Mouse (Mus musculus) testis, adult 2 months (tissue): Measurements from ENCODE around the gene Hoxd10. TPM values are rescaled to one million over a fixed set of nuclear protein-coding genes. Genes with fewer than 3 reads are reported as not detected.

Experiments
- H3K27ac ChIP-seq: fragments of 200-500 bp; 2 replicates; pipeline ENCODE4 v1.5.1; 2012; ENCODE audit warnings: low read depth, low read length; ENCODE audit not compliant: control insufficient read depth, insufficient read depth
- H3K27me3 ChIP-seq: fragments of 200-500 bp; 2 replicates; pipeline ENCODE4 v1.6.1; 2012; ENCODE audit warnings: mild to moderate bottlenecking, low read length, moderate library complexity; ENCODE audit not compliant: control insufficient read depth, insufficient read depth
- H3K36me3 ChIP-seq: fragments of 200-500 bp; 2 replicates; pipeline ENCODE4 v1.6.1; 2012; ENCODE audit warnings: mild to moderate bottlenecking, low read length; ENCODE audit not compliant: control insufficient read depth, insufficient read depth
- H3K4me1 ChIP-seq: fragments of 200-500 bp; 2 replicates; pipeline ENCODE4 v1.6.1; 2012; ENCODE audit warnings: low read length; ENCODE audit not compliant: control insufficient read depth, insufficient read depth
- H3K4me3 ChIP-seq: fragments of 200-500 bp; 2 replicates; pipeline ENCODE4 v1.5.1; 2012; ENCODE audit warnings: low read depth, mild to moderate bottlenecking, low read length, moderate library complexity, mixed read lengths; ENCODE audit not compliant: control insufficient read depth
- CTCF ChIP-seq: fragments of 200-500 bp; IDR thresholded peaks from 2 replicates; pipeline ENCODE4 v1.5.1; 2012; ENCODE audit warnings: low read depth, mild to moderate bottlenecking, inconsistent platforms, low read length, moderate library complexity; ENCODE audit not compliant: control insufficient read depth, insufficient read depth, insufficient replicate concordance
- POLR2A ChIP-seq: fragments of 200-500 bp; IDR thresholded peaks from 2 replicates; pipeline ENCODE4 v1.6.1; 2012; ENCODE audit warnings: low read depth, mild to moderate bottlenecking, inconsistent platforms, low read length, moderate library complexity; ENCODE audit not compliant: control insufficient read depth
- polyA plus RNA-seq: library from polyadenylated mRNA; depleted of rRNA; stranded (reverse); fragments of >200 nt; gene quantifications from 2 replicates; pipeline ENCODE4 v1.2.3, GENCODE M21; 2012

Hoxd10 gene
- polyA plus RNA-seq, 1 experiment = 0.73 TPM

GRCm38 (mm10) chr2:74655420-74655781 is 36.3 kb upstream of the Hoxd10 start:
- Histone ChIP-seq H3K27ac (no peak overlapping the region), H3K4me3 (peak overlapping the region; percentile 58), H3K36me3 (no peaks in the 10 kb centered on the region), H3K27me3 (peaks cover 11% of the 10 kb centered on the region), H3K4me1 (peaks cover 11% of the 10 kb centered on the region)
- TF ChIP-seq CTCF (peak; percentile 47), POLR2A (no peak)

DNA sequence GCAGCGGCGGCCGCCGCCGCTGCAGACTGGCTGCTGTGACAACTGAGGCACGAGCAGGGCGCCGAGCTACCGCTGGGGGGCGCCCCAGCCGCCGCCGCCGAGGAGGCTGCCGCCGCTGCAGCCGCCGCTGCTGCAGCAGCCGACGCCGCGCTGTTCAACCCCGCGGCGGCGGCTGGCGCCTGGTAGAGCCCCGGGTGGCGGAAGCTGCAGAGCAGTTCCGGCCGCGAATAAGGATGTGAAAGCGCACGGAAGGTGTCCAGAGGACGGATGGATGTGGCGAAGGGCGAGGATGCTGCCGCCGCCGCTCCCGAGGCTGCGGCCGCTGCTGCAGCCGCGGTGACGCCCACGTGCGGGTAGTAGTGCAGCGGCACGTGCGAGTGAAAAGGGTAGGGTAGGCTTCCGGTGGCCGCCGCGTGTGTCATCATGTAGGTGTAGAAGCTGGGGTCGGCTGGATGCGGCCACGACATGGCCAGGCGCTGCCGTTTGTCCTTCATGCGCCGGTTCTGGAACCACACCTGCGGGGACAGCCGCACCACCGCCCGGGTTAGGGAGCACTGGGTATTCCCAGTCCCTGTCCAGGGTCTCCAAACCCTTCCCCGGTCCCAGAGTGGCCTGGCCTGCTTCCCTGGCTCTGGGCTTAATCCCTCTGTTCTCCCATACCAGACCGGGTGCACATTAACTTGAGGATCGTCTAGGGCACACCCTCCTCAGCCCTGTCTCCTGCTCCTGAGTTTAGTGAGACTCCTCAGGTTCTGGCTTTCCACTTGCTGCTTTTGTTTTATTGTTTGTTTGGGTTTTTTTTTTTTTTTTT is 35.7 kb upstream of the Hoxd10 start:
- H3K27me3 ChIP-seq = peaks cover 15% of the 10 kb centered on the region
- no peak for TF ChIP-seq POLR2A
- TF ChIP-seq CTCF = no peak
- peaks cover 12% of the 10 kb centered on the region for H3K4me1 ChIP-seq
- no peaks in the 10 kb centered on the region for H3K36me3 ChIP-seq
- H3K4me3 ChIP-seq = peak overlapping the region; percentile 67
- no peak overlapping the region for H3K27ac ChIP-seq

- H3K36me3 ChIP-seq = no peaks in the 10 kb centered on the region
- no peak overlapping the region for H3K4me3 ChIP-seq
- TF ChIP-seq CTCF = no peak
- no peak for TF ChIP-seq POLR2A
- no peak overlapping the region for H3K27ac ChIP-seq
- H3K4me1 ChIP-seq = peaks cover 15% of the 10 kb centered on the region
- H3K27me3 ChIP-seq = peaks cover 18% of the 10 kb centered on the region
Observed at GRCm38 (mm10) chr2:74656632-74657021, 35.1 kb upstream of the Hoxd10 start.

GRCm38 (mm10) chr2:74657251-74658023 is 34.3 kb upstream of the Hoxd10 start:
- Histone ChIP-seq H3K36me3 (no peaks in the 10 kb centered on the region), H3K4me1 (peaks cover 15% of the 10 kb centered on the region), H3K4me3 (peak overlapping the region; percentile 39), H3K27ac (no peak overlapping the region), H3K27me3 (peaks cover 19% of the 10 kb centered on the region)
- TF ChIP-seq POLR2A (no peak), CTCF (no peak)

- TF ChIP-seq CTCF (no peak), POLR2A (no peak)
- peaks cover 20% of the 10 kb centered on the region for H3K27me3 ChIP-seq
- H3K4me1 ChIP-seq = peaks cover 15% of the 10 kb centered on the region
- peak overlapping the region; percentile 39; the same call in 1 of the 2 replicates for H3K4me3 ChIP-seq
- no peaks in the 10 kb centered on the region for H3K36me3 ChIP-seq
- H3K27ac ChIP-seq = no peak overlapping the region
Observed at GRCm38 (mm10) chr2:74658024-74658666, 33.6 kb upstream of the Hoxd10 start.

- H3K36me3 ChIP-seq = no peaks in the 10 kb centered on the region
- H3K4me1 ChIP-seq = peaks cover 15% of the 10 kb centered on the region
- no peak for TF ChIP-seq POLR2A
- TF ChIP-seq CTCF = no peak
- H3K27ac ChIP-seq = no peak overlapping the region
- H3K27me3 ChIP-seq = peaks cover 21% of the 10 kb centered on the region
- H3K4me3 ChIP-seq = no peak overlapping the region
Observed at GRCm38 (mm10) chr2:74658667-74659371, 32.9 kb upstream of the Hoxd10 start.

GRCm38 (mm10) chr2:74659507-74660005 is 32.2 kb upstream of the Hoxd10 start, which contains the start of gene Evx2:
Gene Evx2, minus strand, starts transcription at chr2:74659557.
- no peak for TF ChIP-seq CTCF
- TF ChIP-seq POLR2A = no peak
- Histone ChIP-seq H3K27ac (no peak within 1 kb of the TSS), H3K27me3 (peaks cover 21% of the 10 kb centered on the region), H3K4me1 (peaks cover 15% of the 10 kb centered on the region), H3K4me3 (no peak within 1 kb of the TSS), H3K36me3 (no peaks in the 10 kb centered on the region)
